Mouse (Mus musculus): Measurements from ENCODE around the gene Slc44a2.
"Not testable (repeated sequence)": the region's sequence is repeated elsewhere in the genome, so short reads cannot be mapped to it uniquely, and the experiment has no call there.

- TF ChIP-seq POLR2A (IDR thresholded peaks at IDR 0.05; ENCODE audit: control insufficient read depth, extremely low read depth, insufficient read depth, low read length, poor library complexity); CTCF (IDR thresholded peaks at IDR 0.05; ENCODE audit: borderline replicate concordance, control insufficient read depth, extremely low read depth, insufficient read depth, low read length, poor library complexity): not testable (repeated sequence)
Measured at GRCm38 (mm10) chr9:21291868-21292267, 28.6 kb upstream of the Slc44a2 start.

Measured in thymus, adult 2 months (tissue).